Mouse (Mus musculus): ENCODE measurements around the gene Krt1. TPM values are rescaled to one million over a fixed set of nuclear protein-coding genes. Genes with fewer than 3 reads are reported as not detected.

Krt1 gene
- polyA plus RNA-seq, 1 experiment from 2014 or later, result 0.42 TPM

GRCm38 (mm10) chr15:101855732-101856131 is 5.1 kb upstream of the Krt1 start:
- ATAC-seq (no peak), DNase-seq (ENCODE audit: low spot score) (no peak)
- Histone ChIP-seq H3K4me2 (replicated peaks; ENCODE audit: low read depth, low read length) (no peak overlapping the region), H3K27ac (ENCODE audit: low read length) (no peak overlapping the region), H3K4me3 (ENCODE audit: low read depth, low read length) (no peak overlapping the region), H3K27me3 (replicated peaks; ENCODE audit: insufficient read depth, low read length) (0 out of 2 replicates have a peak, but pooled peaks cover 6% of the 10 kb centered on the region), H3K9me3 (ENCODE audit: low read length) (no peaks in the 10 kb centered on the region), H3K9ac (replicated peaks; ENCODE audit: low read depth) (no peak overlapping the region), H3K36me3 (ENCODE audit: insufficient read depth, low read length) (no peaks in the 10 kb centered on the region), H3K4me1 (ENCODE audit: insufficient read depth, low read depth, low read length) (no peaks in the 10 kb centered on the region)
- no peak for TF ChIP-seq CTCF (IDR thresholded peaks at IDR 0.05)
- TF ChIP-seq EP300 (IDR thresholded peaks at IDR 0.05), result no peak
- 51% methylated on average over 3 of the region's 3 CpGs for WGBS

- Histone ChIP-seq H3K27ac (ENCODE audit: low read length) (no peak overlapping the region), H3K27me3 (replicated peaks; ENCODE audit: insufficient read depth, low read length) (no peaks in the 10 kb centered on the region)
- ATAC-seq, result no peak
Measured at GRCm38 (mm10) chr15:101854294-101854693, 3.7 kb upstream of the Krt1 start.

DNA sequence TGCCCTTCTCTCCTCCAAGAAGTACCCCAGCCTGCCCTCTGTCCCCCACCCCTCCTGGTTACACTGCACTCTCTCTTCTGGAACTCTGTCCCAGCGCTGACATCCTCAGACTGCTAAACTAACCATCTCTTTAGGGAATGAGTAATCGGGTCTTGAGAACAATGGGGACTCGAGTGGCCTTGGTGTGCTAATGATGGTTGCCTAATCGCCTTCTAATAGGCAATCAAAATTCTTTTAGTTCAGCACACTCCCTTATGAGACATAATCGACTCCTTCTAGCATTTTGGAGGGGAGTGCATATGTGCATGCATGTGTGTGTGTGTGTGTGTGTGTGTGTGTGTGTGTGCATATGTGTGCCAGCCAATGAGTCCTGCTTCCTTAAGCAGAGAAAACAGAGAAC is 2.0 kb upstream of the Krt1 start:
- ATAC-seq (no peak), DNase-seq (ENCODE audit: low spot score) (no peak)
- Histone ChIP-seq H3K36me3 (ENCODE audit: insufficient read depth, low read length) (no peaks in the 10 kb centered on the region), H3K4me1 (ENCODE audit: insufficient read depth, low read depth, low read length) (no peaks in the 10 kb centered on the region), H3K27ac (ENCODE audit: low read length) (no peak overlapping the region), H3K4me3 (ENCODE audit: low read depth, low read length) (no peak overlapping the region), H3K9ac (replicated peaks; ENCODE audit: low read depth) (no peak overlapping the region), H3K27me3 (replicated peaks; ENCODE audit: insufficient read depth, low read length) (no peaks in the 10 kb centered on the region), H3K9me3 (ENCODE audit: low read length) (no peaks in the 10 kb centered on the region), H3K4me2 (replicated peaks; ENCODE audit: low read depth, low read length) (no peak overlapping the region)
- WGBS, result 33% methylated on average over 5 of the region's 5 CpGs
- no peak for TF ChIP-seq EP300 (IDR thresholded peaks at IDR 0.05)
- no peak for TF ChIP-seq CTCF (IDR thresholded peaks at IDR 0.05)

More at GRCm38 (mm10) chr15:101854294-101854693, 3.7 kb upstream of the Krt1 start:
- Histone ChIP-seq H3K4me1 (ENCODE audit: insufficient read depth, low read depth, low read length) (no peaks in the 10 kb centered on the region), H3K36me3 (ENCODE audit: insufficient read depth, low read length) (no peaks in the 10 kb centered on the region), H3K4me2 (replicated peaks; ENCODE audit: low read depth, low read length) (no peak overlapping the region), H3K9me3 (ENCODE audit: low read length) (no peaks in the 10 kb centered on the region), H3K4me3 (ENCODE audit: low read depth, low read length) (no peak overlapping the region), H3K9ac (replicated peaks; ENCODE audit: low read depth) (no peak overlapping the region)
- 15% methylated on average over 5 of the region's 5 CpGs for WGBS
- DNase-seq (ENCODE audit: low spot score), result no peak
- no peak for TF ChIP-seq EP300 (IDR thresholded peaks at IDR 0.05)
- no peak for TF ChIP-seq CTCF (IDR thresholded peaks at IDR 0.05)

GRCm38 (mm10) chr15:101845971-101846403 is 4.6 kb downstream of the Krt1 start:
- peak overlapping the region; percentile 35 for H3K4me3 ChIP-seq (ENCODE audit: low read depth, low read length)
- WGBS, result 2% methylated on average over 24 of the region's 37 CpGs
- no peak for TF ChIP-seq CTCF (IDR thresholded peaks at IDR 0.05)
- TF ChIP-seq EP300 (IDR thresholded peaks at IDR 0.05), result no peak
- no peaks in the 10 kb centered on the region for H3K9me3 ChIP-seq (ENCODE audit: low read length)
- no peak overlapping the region for H3K9ac ChIP-seq (replicated peaks; ENCODE audit: low read depth)
- peak overlapping the region; percentile 66 for H3K4me2 ChIP-seq (replicated peaks; ENCODE audit: low read depth, low read length)
- H3K4me1 ChIP-seq (ENCODE audit: insufficient read depth, low read depth, low read length), result no peaks in the 10 kb centered on the region
- peak; percentile 50 for DNase-seq (ENCODE audit: low spot score)
- H3K27me3 ChIP-seq (replicated peaks; ENCODE audit: insufficient read depth, low read length), result 0 out of 2 replicates have a peak, but pooled peaks cover 5% of the 10 kb centered on the region
- peak; percentile 66 for ATAC-seq
- no peaks in the 10 kb centered on the region for H3K36me3 ChIP-seq (ENCODE audit: insufficient read depth, low read length)
- H3K27ac ChIP-seq (ENCODE audit: low read length), result no peak overlapping the region

DNA sequence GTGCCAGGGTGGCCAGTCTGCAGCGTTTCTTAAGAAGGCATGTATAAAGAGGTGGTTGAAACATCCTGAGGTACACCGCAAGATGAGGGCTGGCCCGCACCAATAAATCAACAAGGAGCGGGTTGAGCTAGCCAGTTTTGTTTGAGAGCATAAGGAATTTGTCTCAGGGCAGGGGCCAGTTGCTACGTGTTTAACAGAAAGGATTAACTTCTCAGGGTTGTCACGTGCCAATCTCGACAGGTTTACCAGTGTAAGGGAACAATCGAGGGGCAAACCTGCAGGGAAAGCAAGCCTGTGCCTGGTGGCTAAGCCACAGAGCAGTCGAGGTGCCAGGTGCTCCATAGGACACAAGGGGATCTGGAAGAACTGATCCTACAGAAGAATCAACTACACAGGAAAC is 7.4 kb downstream of the Krt1 start:
- ATAC-seq (no peak), DNase-seq (ENCODE audit: low spot score) (no peak)
- WGBS, result 47% methylated on average over 9 of the region's 9 CpGs

DNA sequence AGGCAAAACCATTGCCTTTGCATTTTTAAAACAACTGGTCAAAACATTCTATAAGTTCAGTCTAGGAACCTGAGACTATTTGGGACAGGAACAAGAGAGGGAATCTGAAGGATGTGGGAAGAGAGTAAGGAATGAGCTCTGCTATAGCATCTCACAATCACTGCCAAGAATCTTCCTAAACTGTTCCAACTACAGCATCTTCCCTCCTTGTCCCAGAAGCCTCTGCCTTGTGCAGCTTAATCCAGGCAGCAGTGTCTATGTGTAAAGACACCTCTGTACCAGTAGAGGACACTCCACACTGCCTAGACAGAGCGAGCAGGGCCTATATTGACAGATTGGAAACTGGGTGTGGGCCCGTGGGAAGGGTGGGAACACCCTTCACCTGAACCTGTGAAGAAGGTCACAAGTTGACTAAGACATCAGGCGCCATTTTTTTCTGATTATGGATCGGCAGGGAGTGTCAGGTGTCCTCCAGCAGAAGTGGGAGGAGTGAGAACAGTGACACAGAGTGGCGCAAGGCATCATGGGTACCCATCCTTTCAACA is 15.7 kb downstream of the Krt1 start:
- Histone ChIP-seq H3K9me3 (ENCODE audit: low read length) (no peaks in the 10 kb centered on the region), H3K4me1 (ENCODE audit: insufficient read depth, low read depth, low read length) (no peaks in the 10 kb centered on the region), H3K9ac (replicated peaks; ENCODE audit: low read depth) (no peak overlapping the region), H3K27me3 (replicated peaks; ENCODE audit: insufficient read depth, low read length) (no peaks in the 10 kb centered on the region), H3K27ac (ENCODE audit: low read length) (no peak overlapping the region), H3K4me3 (ENCODE audit: low read depth, low read length) (no peak overlapping the region), H3K4me2 (replicated peaks; ENCODE audit: low read depth, low read length) (no peak overlapping the region), H3K36me3 (ENCODE audit: insufficient read depth, low read length) (no peaks in the 10 kb centered on the region)
- TF ChIP-seq CTCF (IDR thresholded peaks at IDR 0.05) (peak; percentile 26; the same call in 1 of the 2 replicates), EP300 (IDR thresholded peaks at IDR 0.05) (no peak)
- 58% methylated on average over 5 of the region's 5 CpGs for WGBS
- DNase-seq (ENCODE audit: low spot score) (no peak), ATAC-seq (no peak)

More for the DNA sequence above, 7.4 kb downstream of the Krt1 start:
- TF ChIP-seq CTCF (IDR thresholded peaks at IDR 0.05), result no peak
- no peak for TF ChIP-seq EP300 (IDR thresholded peaks at IDR 0.05)
- Histone ChIP-seq H3K4me1 (ENCODE audit: insufficient read depth, low read depth, low read length) (no peaks in the 10 kb centered on the region), H3K27me3 (replicated peaks; ENCODE audit: insufficient read depth, low read length) (0 out of 2 replicates have a peak, but pooled peaks cover 5% of the 10 kb centered on the region), H3K4me2 (replicated peaks; ENCODE audit: low read depth, low read length) (no peak overlapping the region), H3K4me3 (ENCODE audit: low read depth, low read length) (no peak overlapping the region), H3K27ac (ENCODE audit: low read length) (no peak overlapping the region), H3K9me3 (ENCODE audit: low read length) (no peaks in the 10 kb centered on the region), H3K36me3 (ENCODE audit: insufficient read depth, low read length) (no peaks in the 10 kb centered on the region), H3K9ac (replicated peaks; ENCODE audit: low read depth) (no peak overlapping the region)
